Mouse (Mus musculus): ENCODE measurements around the gene 1700080O16Rik. TPM values are rescaled to one million over a fixed set of nuclear protein-coding genes. Genes with fewer than 3 reads are reported as not detected.

Gene 1700080O16Rik
- polyA plus RNA-seq, 1 experiment from 2014 or later: not detected

DNA sequence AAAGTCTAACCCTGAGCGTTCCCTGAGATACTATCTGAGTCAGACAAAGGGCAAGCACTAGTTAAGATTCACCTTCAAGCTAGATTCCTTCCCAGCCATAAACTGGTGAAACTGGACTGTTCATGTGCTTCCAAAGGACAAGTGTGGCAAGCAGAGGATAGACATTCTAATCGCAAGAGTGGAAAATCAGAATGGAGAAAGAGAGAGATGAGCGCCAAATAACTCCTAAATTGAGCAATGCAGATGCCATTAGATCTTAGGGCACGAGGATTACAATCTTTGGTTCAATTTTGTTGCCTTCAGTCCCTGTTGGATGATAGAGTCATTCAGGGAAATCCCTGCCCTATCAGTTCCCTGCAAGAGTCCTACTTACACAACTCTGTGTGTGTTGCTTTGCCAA, 53.5 kb downstream of the 1700080O16Rik start:
- Histone ChIP-seq H3K4me2 (no peak overlapping the region), H3K9me3 (ENCODE audit: low read depth, low read length) (no peaks in the 10 kb centered on the region), H3K27me3 (ENCODE audit: insufficient read depth, low read length) (no peaks in the 10 kb centered on the region), H3K4me1 (ENCODE audit: insufficient read depth) (no peaks in the 10 kb centered on the region), H3K4me3 (ENCODE audit: low read depth, low read length) (no peak overlapping the region), H3K9ac (no peak overlapping the region), H3K36me3 (ENCODE audit: insufficient read depth) (no peaks in the 10 kb centered on the region), H3K27ac (ENCODE audit: low read depth) (no peak overlapping the region)
- DNase-seq (no peak), ATAC-seq (ENCODE audit: insufficient read depth) (no peak)
- WGBS: 80% methylated on average over 4 of the region's 4 CpGs
- no peak for TF ChIP-seq CTCF (IDR thresholded peaks at IDR 0.05; ENCODE audit: low read depth)

Other genes starting within 250 kb of the 1700080O16Rik start
- not detected in 2 replicates for gene Usp26, start 171.5 kb downstream of the 1700080O16Rik start, polyA plus RNA-seq (2014; fragmentation: Nextera tagmentation; extraction: Ambion mirVana)
- gene Gpc4, start 192.5 kb upstream of the 1700080O16Rik start, polyA plus RNA-seq (2014; fragmentation: Nextera tagmentation; extraction: Ambion mirVana): 36.2 and 36.6 TPM in 2 replicates

Measured in lung, embryonic 14.5 days (tissue).